Mouse (Mus musculus) embryonic facial prominence, embryonic 11.5 days (tissue): Measurements from ENCODE around the gene Pced1b. TPM values are rescaled to one million over a fixed set of nuclear protein-coding genes. Genes with fewer than 3 reads are reported as not detected.
"Not testable (repeated sequence)": the region's sequence is repeated elsewhere in the genome, so short reads cannot be mapped to it uniquely, and the experiment has no call there.

ENCODE experiments used
- ATAC-seq: fragments of 200-750 bp; cut with Nextera tagmentation; replicated peaks from 2 replicates; pipeline ENCODE4 v1.8.0; 2017; ENCODE audit warnings: low read depth; ENCODE audit not compliant: insufficient number of reproducible peaks, low FRiP score, low TSS enrichment
- DNase-seq: peaks from one replicate; pipeline ENCODE4 v3.0.0-alpha.2; 2015; ENCODE audit warnings: low spot score
- H3K27ac ChIP-seq: fragments of 300-500 bp; sonication (generic); replicated peaks from 2 replicates; pipeline ENCODE4 v1.5.1; 2014; ENCODE audit warnings: mild to moderate bottlenecking, low read depth, low read length, control low read depth
- H3K27me3 ChIP-seq: fragments of 300-500 bp; sonication (generic); 2 replicates; pipeline ENCODE4 v1.6.1; 2014; ENCODE audit warnings: mild to moderate bottlenecking, low read length, moderate library complexity, mixed read lengths; ENCODE audit not compliant: control insufficient read depth, insufficient read depth
- H3K36me3 ChIP-seq: fragments of 300-500 bp; sonication (generic); replicated peaks from 2 replicates; pipeline ENCODE4 v1.6.1; 2014; ENCODE audit warnings: low read depth, mild to moderate bottlenecking, low read length, moderate library complexity, mixed read lengths; ENCODE audit not compliant: control insufficient read depth, insufficient read depth
- H3K4me1 ChIP-seq: fragments of 300-500 bp; sonication (generic); 2 replicates; pipeline ENCODE4 v1.6.1; 2014; ENCODE audit warnings: low read length, mixed read lengths; ENCODE audit not compliant: control insufficient read depth, insufficient read depth
- H3K4me2 ChIP-seq: fragments of 300-500 bp; sonication (generic); 2 replicates; pipeline ENCODE4 v1.6.1; 2014; ENCODE audit warnings: low read depth, mild to moderate bottlenecking, control low read depth, low read length, moderate library complexity
- H3K4me3 ChIP-seq: fragments of 300-500 bp; sonication (generic); 2 replicates; pipeline ENCODE4 v1.5.1; 2014; ENCODE audit warnings: low read depth, low read length, control low read depth
- H3K9ac ChIP-seq: fragments of 300-500 bp; sonication (generic); replicated peaks from 2 replicates; pipeline ENCODE4 v1.6.1; 2014; ENCODE audit warnings: mild to moderate bottlenecking, control low read depth, low read length
- H3K9me3 ChIP-seq: fragments of 300-500 bp; sonication (generic); replicated peaks from 2 replicates; pipeline ENCODE4 v1.6.1; 2016; ENCODE audit warnings: mild to moderate bottlenecking, low read length, inconsistent platforms, mixed read lengths; ENCODE audit not compliant: control insufficient read depth
- WGBS: fragments of 180-500 bp; shearing (Covaris S2); extraction: QIAGEN DNeasy Blood & Tissue Kit; methylation state at CpG from one replicate; pipeline ENCODE4 v1.1.7; 2014; 5-methylcytosine and 5-hydroxymethylcytosine counted together
- polyA plus RNA-seq: library from polyadenylated mRNA; unstranded; fragments of >200 nt; fragmentation: Nextera tagmentation; extraction: Ambion mirVana; gene quantifications from 2 replicates; pipeline ENCODE4 v1.2.1, GENCODE M21; 2014

Pced1b gene
- polyA plus RNA-seq, 1 experiment from 2014 or later: 4.3 TPM

- no peak overlapping the region for H3K4me2 ChIP-seq
- no peak overlapping the region for H3K4me3 ChIP-seq
- ATAC-seq: no peak
- H3K9me3 ChIP-seq: no peaks in the 10 kb centered on the region
- no peak overlapping the region for H3K9ac ChIP-seq
- H3K4me1 ChIP-seq: no peaks in the 10 kb centered on the region
- no peak overlapping the region for H3K27ac ChIP-seq
- no peaks in the 10 kb centered on the region for H3K36me3 ChIP-seq
- H3K27me3 ChIP-seq: no peaks in the 10 kb centered on the region
- peak; percentile 15 for DNase-seq
- 60% methylated on average over 8 of the region's 8 CpGs for WGBS
Observed at GRCm38 (mm10) chr15:97361771-97362171, 114.9 kb downstream of the Pced1b start.

DNA sequence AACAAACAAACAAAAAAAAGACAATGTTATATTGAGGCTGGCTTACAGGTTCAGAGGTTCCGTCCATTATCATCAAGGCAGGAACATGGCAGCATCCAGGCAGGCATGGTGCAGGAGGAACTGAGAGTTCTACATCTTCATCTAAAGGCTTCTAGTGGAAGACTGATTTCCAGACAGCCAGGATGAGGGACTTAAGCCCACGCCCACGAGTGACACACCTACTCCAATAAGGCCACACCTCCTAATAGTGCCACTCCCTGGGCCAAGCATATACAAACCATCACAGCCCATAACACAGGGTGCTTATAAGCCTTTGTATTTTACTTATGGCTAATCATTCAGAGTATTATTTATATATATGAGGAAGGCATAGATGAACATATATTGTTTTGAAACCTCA lies 117.4 kb downstream of the Pced1b start:
- not testable (repeated sequence) for H3K27me3 ChIP-seq, H3K36me3 ChIP-seq, ATAC-seq, H3K9me3 ChIP-seq, H3K4me1 ChIP-seq, DNase-seq, H3K9ac ChIP-seq, H3K27ac ChIP-seq, H3K4me2 ChIP-seq, H3K4me3 ChIP-seq
- 86% methylated on average over 3 of the region's 3 CpGs for WGBS

- Histone ChIP-seq H3K4me1 (no peaks in the 10 kb centered on the region), H3K36me3 (no peaks in the 10 kb centered on the region), H3K9ac (no peak overlapping the region), H3K4me3 (no peak overlapping the region), H3K4me2 (no peak overlapping the region), H3K27me3 (no peaks in the 10 kb centered on the region), H3K27ac (no peak overlapping the region), H3K9me3 (no peaks in the 10 kb centered on the region)
- no peak for ATAC-seq
- 88% methylated on average over 8 of the region's 8 CpGs for WGBS
- DNase-seq: no peak
Observed at GRCm38 (mm10) chr15:97364968-97365367, 118.1 kb downstream of the Pced1b start.

GRCm38 (mm10) chr15:97368035-97368608 lies 121.2 kb downstream of the Pced1b start:
- H3K4me1 ChIP-seq: no peaks in the 10 kb centered on the region
- ATAC-seq: no peak
- H3K36me3 ChIP-seq: no peaks in the 10 kb centered on the region
- H3K27ac ChIP-seq: no peak overlapping the region
- WGBS: 87% methylated on average over 9 of the region's 9 CpGs
- H3K4me3 ChIP-seq: no peak overlapping the region
- H3K27me3 ChIP-seq: no peaks in the 10 kb centered on the region
- DNase-seq: no peak
- H3K9ac ChIP-seq: no peak overlapping the region
- H3K9me3 ChIP-seq: no peaks in the 10 kb centered on the region
- H3K4me2 ChIP-seq: no peak overlapping the region

DNA sequence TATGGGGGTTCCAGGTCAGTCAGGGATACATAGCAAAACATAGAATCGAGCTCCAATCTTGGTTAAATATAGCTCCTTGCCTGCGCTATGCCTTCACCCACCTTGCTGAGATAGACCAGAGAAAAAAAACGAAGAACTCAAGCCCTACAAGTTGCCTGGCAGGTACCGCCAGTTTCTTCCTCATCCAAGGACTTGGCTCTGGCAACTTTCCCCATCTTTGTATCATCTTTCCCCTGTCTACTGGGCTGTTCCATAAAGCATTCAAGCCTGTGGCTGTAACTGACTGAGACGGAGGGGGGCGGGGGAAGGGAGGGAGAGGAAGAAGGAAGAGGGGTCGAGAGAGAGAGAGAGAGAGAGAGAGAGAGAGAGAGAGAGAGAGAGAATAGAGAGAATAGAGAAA lies 121.7 kb downstream of the Pced1b start:
- no peak for DNase-seq
- ATAC-seq: no peak
- Histone ChIP-seq H3K27me3 (no peaks in the 10 kb centered on the region), H3K4me3 (no peak overlapping the region), H3K9me3 (no peaks in the 10 kb centered on the region), H3K9ac (no peak overlapping the region), H3K36me3 (no peaks in the 10 kb centered on the region), H3K4me1 (no peaks in the 10 kb centered on the region), H3K27ac (no peak overlapping the region), H3K4me2 (no peak overlapping the region)
- 81% methylated on average over 7 of the region's 7 CpGs for WGBS

- Histone ChIP-seq H3K4me2 (no peak overlapping the region), H3K9me3 (no peaks in the 10 kb centered on the region), H3K27ac (no peak overlapping the region), H3K9ac (no peak overlapping the region), H3K4me1 (no peaks in the 10 kb centered on the region), H3K4me3 (no peak overlapping the region), H3K27me3 (no peaks in the 10 kb centered on the region), H3K36me3 (no peaks in the 10 kb centered on the region)
- ATAC-seq: no peak
- WGBS: 87% methylated on average over 10 of the region's 10 CpGs
- DNase-seq: no peak
Observed at GRCm38 (mm10) chr15:97369144-97369543, 122.2 kb downstream of the Pced1b start.

GRCm38 (mm10) chr15:97370880-97371279 lies 124.0 kb downstream of the Pced1b start:
- Histone ChIP-seq H3K36me3 (no peaks in the 10 kb centered on the region), H3K27ac (no peak overlapping the region), H3K4me2 (no peak overlapping the region), H3K9me3 (no peaks in the 10 kb centered on the region), H3K27me3 (no peaks in the 10 kb centered on the region), H3K4me3 (no peak overlapping the region), H3K9ac (no peak overlapping the region), H3K4me1 (no peaks in the 10 kb centered on the region)
- DNase-seq: no peak
- no peak for ATAC-seq
- WGBS: 91% methylated on average over 7 of the region's 7 CpGs

- H3K4me1 ChIP-seq, H3K9me3 ChIP-seq, DNase-seq, H3K4me2 ChIP-seq, H3K4me3 ChIP-seq, H3K36me3 ChIP-seq, H3K9ac ChIP-seq, H3K27me3 ChIP-seq, ATAC-seq, H3K27ac ChIP-seq: not testable (repeated sequence)
- 53% methylated on average over 3 of the region's 3 CpGs for WGBS
Observed at GRCm38 (mm10) chr15:97372043-97372442, 125.1 kb downstream of the Pced1b start.
